Mouse (Mus musculus): Measurements from ENCODE around the gene Cidec. TPM values are rescaled to one million over a fixed set of nuclear protein-coding genes. Genes with fewer than 3 reads are reported as not detected.

Gene Cidec
- polyA plus RNA-seq, 1 experiment from 2014 or later: not detected

DNA sequence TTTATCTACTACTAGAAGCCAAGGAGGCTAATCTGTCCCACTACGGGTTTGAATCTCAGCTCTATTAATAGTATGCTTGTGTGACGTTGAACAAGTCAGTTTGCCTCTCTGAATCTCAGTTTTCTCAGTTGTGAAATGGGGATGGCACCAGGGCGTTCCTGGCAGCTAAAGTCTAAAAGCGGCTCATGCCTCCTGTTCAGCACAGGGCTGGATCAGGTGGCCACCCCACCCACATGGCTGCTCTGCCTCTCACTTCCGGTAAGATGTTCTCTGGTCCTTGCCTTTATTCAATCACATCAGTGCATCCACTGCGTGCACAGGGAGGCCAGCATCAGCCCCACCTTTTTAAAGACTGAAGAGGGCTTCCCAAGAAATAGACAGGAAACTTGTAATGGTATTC is 30.1 kb downstream of the Cidec start:
- WGBS (ENCODE audit: missing documents): 91% methylated on average over 6 of the region's 6 CpGs
- H3K79me2 ChIP-seq (ENCODE audit: inconsistent target): no peaks in the 10 kb centered on the region
- H3K36me3 ChIP-seq (ENCODE audit: inconsistent target): peaks cover 66% of the 10 kb centered on the region
- H3K27ac ChIP-seq: no peak overlapping the region
- no peak overlapping the region for H3K4me3 ChIP-seq (ENCODE audit: inconsistent target)

DNA sequence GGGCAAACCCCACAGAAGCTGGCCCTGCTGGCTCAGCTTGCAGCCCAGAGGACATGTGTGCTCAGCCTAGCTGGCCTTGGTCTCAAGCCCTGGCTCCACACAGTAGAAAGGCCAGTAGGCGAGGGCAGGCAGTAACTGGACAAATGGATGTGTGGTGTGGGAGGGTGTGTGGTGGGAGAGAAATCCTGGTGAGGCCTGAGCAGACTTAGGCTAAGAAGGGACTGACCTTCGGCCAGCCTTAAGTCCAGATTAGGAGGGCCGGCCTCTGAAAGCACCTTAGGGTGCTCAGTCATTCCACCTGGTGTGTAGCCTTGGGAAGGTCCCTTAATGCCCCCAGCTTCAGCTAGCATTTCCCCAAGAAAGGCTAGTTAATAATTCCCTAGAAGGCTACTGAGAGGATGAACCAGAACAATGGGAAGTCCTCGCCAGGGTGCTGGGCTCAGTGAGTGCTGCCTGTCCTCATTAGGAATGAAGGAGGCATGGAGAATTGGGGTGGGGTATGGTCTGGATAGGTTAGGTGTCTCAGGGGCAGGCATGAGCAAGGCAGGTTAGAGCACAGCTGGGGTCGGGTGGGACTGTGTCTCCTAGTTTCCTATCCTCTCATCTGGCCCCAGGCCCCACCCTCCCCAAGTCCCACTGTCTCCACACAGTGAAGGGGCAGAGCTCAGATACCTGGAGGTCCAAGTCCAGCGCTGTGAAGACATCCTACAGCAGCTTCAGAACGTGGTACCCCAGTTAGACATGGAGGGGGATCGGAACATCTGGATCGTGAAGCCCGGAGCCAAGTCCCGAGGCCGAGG is 30.7 kb downstream of the Cidec start:
- 97% methylated on average over 12 of the region's 12 CpGs for WGBS (ENCODE audit: missing documents)
- Histone ChIP-seq H3K36me3 (ENCODE audit: inconsistent target) (peaks cover 66% of the 10 kb centered on the region), H3K79me2 (ENCODE audit: inconsistent target) (no peaks in the 10 kb centered on the region), H3K4me3 (ENCODE audit: inconsistent target) (no peak overlapping the region), H3K27ac (no peak overlapping the region)

DNA sequence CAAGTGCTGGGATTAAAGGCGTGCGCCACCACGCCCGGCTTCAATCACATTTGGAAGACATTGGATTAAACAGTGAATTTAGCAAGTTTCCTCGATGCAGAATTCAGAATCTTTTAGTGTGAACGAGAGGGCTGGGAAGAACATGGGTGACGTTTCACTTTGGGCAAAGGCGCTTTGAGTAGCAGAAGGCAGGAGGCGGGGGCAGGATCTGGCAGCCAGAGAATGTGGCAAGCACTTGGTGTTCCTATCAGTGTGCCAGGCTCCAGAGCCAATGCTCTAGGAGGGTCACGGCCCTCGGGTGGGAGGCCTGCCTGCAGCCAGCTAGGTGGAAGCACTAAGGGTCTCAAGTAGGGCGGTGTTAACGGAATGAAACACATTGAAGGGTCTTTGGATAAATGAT is 33.5 kb downstream of the Cidec start:
- peaks cover 54% of the 10 kb centered on the region for H3K36me3 ChIP-seq (ENCODE audit: inconsistent target)
- H3K27ac ChIP-seq: no peak overlapping the region
- WGBS (ENCODE audit: missing documents): 92% methylated on average over 11 of the region's 13 CpGs

DNA sequence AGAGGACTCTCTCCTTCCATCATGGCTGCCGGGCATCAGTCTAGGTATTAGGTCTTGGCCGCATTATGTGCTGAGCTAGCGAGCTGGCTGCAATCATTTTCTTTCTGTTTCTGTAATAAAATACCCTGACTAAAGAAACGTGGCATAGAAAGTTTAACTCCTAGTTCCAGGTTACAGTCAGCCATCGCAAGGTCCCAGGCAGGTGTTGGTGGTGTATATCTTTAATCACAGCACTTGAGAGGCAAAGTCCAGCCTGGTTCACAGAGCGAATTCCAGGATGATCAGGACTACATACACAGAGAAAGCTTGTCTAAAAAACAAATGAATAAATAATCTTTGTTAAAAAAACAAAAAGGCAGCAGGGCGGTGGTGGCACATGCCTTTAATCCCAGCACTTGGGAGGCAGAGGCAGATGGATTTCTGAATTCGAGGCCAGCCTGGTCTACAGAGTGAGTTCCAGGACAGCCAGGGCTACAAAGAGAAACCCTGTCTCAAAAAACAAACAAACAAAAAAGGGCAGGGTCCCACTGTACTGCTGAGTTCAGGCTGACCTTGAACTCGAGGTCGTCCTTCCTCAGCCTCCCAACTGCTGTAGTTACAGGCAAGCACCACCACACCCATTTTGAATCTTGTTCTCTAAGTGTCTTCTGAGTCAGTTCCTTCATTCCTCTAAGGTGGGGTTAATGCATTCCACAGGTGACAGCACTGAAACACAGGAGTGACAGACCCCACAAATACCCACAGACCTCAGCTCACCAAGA is 39.1 kb downstream of the Cidec start:
- H3K79me2 ChIP-seq (ENCODE audit: inconsistent target): no peaks in the 10 kb centered on the region
- 97% methylated on average over 7 of the region's 10 CpGs for WGBS (ENCODE audit: missing documents)
- no peak overlapping the region for H3K27ac ChIP-seq
- H3K36me3 ChIP-seq (ENCODE audit: inconsistent target): peaks cover 55% of the 10 kb centered on the region
- H3K4me3 ChIP-seq (ENCODE audit: inconsistent target): no peak overlapping the region

More for the DNA sequence above, 33.5 kb downstream of the Cidec start:
- no peaks in the 10 kb centered on the region for H3K79me2 ChIP-seq (ENCODE audit: inconsistent target)
- H3K4me3 ChIP-seq (ENCODE audit: inconsistent target): no peak overlapping the region

DNA sequence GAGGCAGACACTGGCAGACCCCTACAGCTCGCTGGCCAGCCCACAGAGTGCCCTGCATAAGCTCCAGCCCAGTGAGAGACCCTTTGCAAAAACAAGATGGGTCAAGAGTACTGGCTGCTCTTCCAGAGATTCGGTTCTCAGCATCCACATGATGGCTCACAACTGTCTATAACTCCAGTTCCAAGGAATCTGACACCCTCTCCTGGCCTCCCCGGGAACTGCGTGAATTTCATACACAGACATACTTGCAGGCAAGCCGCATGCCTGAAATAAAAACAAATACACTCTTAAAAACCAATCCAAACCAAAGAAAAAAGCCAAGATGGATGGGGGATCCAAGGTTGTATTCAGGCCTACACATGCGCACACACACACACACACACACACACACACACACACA is 40.1 kb downstream of the Cidec start:
- Histone ChIP-seq H3K36me3 (ENCODE audit: inconsistent target) (peaks cover 47% of the 10 kb centered on the region), H3K27ac (no peak overlapping the region), H3K79me2 (ENCODE audit: inconsistent target) (no peaks in the 10 kb centered on the region), H3K4me3 (ENCODE audit: inconsistent target) (no peak overlapping the region)
- 97% methylated on average over 5 of the region's 6 CpGs for WGBS (ENCODE audit: missing documents)

DNA sequence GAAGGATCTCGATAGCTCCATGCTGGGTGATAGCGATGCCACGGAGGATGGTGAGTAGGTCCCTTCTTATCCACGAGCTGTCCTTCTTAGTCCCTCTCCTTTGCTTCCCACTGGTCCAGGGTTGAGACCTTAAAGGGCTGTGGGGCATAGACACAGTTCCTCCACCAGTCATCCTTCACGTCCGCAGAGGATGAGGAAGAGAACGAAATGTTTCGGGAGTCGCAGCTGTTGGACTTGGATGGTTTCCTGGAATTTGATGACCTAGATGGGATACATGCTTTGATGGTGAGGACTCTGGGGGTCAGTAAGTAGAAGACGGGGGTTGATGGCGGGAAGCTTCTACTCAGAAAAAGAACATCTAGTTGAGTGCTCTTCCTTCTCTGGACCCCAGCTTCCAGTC is 40.7 kb downstream of the Cidec start:
- Histone ChIP-seq H3K4me3 (ENCODE audit: inconsistent target) (no peak overlapping the region), H3K36me3 (ENCODE audit: inconsistent target) (peaks cover 50% of the 10 kb centered on the region), H3K27ac (no peak overlapping the region), H3K79me2 (ENCODE audit: inconsistent target) (no peaks in the 10 kb centered on the region)
- 95% methylated on average over 11 of the region's 11 CpGs for WGBS (ENCODE audit: missing documents)

DNA sequence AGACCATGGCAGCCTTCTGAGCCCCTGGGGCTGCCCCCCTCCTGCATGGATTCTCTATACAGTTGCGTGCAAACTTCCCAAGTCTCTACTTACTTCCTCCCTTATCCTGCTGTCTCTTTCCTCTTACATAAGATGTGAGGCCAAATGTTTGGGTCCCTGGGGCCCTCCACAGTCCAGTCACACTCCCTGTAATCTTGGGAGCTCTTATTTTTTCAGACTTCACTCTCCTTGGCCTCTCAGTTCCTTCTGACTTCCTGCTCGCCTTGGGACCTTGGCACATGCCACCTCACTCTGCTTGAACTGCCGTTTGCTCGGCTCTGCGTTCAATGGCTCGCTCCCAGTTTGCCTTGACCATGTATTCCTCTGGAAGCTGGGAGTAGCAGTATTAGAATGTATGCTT is 41.6 kb downstream of the Cidec start:
- Histone ChIP-seq H3K27ac (no peak overlapping the region), H3K4me3 (ENCODE audit: inconsistent target) (no peak overlapping the region), H3K36me3 (ENCODE audit: inconsistent target) (peaks cover 54% of the 10 kb centered on the region), H3K79me2 (ENCODE audit: inconsistent target) (no peaks in the 10 kb centered on the region)
- WGBS (ENCODE audit: missing documents): 75% methylated on average over 6 of the region's 6 CpGs

DNA sequence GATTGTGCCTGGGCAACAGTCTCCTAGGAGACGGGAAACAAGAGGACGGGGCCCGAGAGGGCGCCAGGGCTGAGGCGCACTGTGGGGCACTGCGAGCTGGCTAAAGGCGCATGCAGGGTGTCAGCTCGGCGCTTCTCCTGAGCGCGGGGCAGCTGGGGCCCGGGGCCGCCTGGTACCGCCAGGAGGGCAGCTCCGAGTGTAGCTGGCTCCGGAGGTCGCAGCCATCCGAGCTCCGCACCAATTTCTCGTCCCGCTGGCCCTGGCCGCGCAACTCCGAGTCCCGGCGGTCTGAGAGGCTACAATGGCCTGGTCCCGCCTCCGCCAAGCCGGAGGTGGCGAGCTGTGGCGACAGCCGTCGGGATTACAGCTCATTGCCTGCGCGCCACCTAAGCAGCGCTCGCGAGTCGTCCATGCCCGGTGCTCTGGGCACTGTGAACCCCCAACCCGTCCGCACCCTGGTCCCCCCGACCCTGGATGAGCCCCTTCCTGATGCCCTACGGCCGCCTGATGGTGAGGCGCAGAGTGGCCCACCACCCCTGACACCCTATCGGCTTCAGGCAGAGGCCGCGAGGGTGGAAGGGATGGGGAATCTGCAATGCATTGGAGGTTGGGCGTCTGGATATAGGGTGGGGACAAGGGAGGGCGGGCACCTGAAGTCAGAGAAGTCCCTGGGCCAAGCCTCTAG is 43.0 kb downstream of the Cidec start:
- H3K79me2 ChIP-seq (ENCODE audit: inconsistent target): peaks cover 5% of the 10 kb centered on the region
- 29% methylated on average over 44 of the region's 51 CpGs for WGBS (ENCODE audit: missing documents)
- H3K36me3 ChIP-seq (ENCODE audit: inconsistent target): peaks cover 57% of the 10 kb centered on the region
- H3K27ac ChIP-seq: no peak overlapping the region
- H3K4me3 ChIP-seq (ENCODE audit: inconsistent target): no peak overlapping the region

DNA sequence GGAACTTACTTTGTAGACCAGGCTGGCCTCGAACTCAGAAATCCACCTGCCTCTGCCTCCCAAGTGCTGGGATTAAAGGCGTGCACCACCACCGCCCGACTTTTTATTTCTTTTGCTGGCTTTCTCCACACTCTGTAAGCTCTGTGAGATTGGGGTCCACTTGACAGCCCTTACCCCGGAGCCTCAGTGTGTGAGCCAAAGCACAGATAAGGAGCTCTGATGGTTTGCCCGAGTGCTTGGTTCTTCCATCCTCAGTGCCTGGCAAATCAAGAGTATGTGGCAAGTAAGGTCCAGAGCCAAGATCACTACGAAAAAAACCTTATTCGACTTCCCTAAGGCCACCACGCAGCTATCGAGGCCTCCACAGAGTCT is 43.6 kb downstream of the Cidec start:
- Histone ChIP-seq H3K79me2 (ENCODE audit: inconsistent target) (peaks cover 11% of the 10 kb centered on the region), H3K4me3 (ENCODE audit: inconsistent target) (no peak overlapping the region), H3K36me3 (ENCODE audit: inconsistent target) (peaks cover 61% of the 10 kb centered on the region), H3K27ac (no peak overlapping the region)
- 28% methylated on average over 9 of the region's 10 CpGs for WGBS (ENCODE audit: missing documents)

DNA sequence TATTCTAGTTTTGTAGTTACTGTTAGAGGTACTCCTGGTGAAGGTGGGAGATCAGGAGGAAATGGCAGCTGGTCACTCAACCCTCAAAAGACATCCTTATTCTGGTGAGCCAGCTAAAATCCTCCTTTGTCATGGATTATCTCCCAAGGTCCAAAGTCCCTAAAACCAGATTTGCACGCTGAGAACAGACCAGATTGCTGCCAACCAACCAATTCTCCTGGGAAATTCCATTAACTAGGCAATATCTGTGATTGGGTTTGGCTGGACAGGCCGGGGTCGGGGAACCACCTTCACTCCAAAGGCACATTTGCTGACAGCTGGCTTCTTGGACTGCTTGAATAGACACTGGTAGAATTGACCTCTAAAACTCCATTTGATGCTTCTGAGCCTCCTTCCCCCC is 44.8 kb downstream of the Cidec start:
- Histone ChIP-seq H3K27ac (no peak overlapping the region), H3K36me3 (ENCODE audit: inconsistent target) (peaks cover 68% of the 10 kb centered on the region), H3K79me2 (ENCODE audit: inconsistent target) (peaks cover 24% of the 10 kb centered on the region), H3K4me3 (ENCODE audit: inconsistent target) (no peak overlapping the region)
- 88% methylated on average over 3 of the region's 3 CpGs for WGBS (ENCODE audit: missing documents)

DNA sequence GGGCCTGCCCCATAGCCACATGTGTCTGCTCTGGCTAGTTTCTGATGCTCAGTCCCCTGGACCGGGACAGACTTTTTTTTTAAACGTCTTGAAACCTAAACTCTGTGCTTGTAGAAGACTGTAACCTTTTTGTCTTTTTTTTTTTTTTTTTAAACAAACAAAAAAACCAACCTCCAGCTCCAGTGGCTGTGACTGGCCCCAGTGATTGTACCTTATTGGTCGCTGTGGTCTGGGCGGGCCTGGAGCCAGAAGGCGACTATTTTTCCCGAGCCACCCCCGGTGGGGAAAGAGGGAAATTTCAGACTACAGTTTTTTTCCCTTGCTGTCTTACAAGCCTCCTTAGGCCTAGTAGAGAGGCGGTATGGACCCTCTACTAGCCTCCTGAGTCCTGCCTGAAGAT is 46.6 kb downstream of the Cidec start, which contains the start of gene Ttll3:
Ttll3 (plus strand) TSS at position 301 of the 400 bp plus-strand sequence.
- H3K36me3 ChIP-seq (ENCODE audit: inconsistent target): peaks cover 69% of the 10 kb centered on the region
- H3K4me3 ChIP-seq (ENCODE audit: inconsistent target): no peak within 1 kb of the TSS
- peaks cover 41% of the 10 kb centered on the region for H3K79me2 ChIP-seq (ENCODE audit: inconsistent target)
- WGBS (ENCODE audit: missing documents): 87% methylated on average over 8 of the region's 8 CpGs
- H3K27ac ChIP-seq: no peak within 1 kb of the TSS

DNA sequence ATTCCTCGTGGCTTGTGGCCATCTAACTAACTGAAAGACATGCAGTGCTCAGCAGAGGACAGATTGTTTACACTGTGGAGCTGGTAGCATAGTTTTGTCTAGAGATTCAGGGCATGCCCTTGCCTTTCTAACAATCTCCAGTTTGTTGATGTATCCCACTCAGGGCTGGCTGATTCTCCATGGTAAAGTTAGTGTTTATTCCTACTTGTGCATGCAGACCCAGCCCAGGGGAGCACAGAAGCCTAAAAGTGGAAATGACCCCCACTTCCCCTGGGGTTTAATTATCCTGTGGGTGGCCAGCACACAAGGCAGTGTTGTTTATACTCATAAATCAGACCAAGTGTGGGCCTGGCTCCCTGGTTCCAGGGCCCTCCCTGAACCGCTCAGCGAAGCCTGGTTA is 49.5 kb downstream of the Cidec start:
- Histone ChIP-seq H3K27ac (no peak overlapping the region), H3K36me3 (ENCODE audit: inconsistent target) (peaks cover 94% of the 10 kb centered on the region), H3K79me2 (ENCODE audit: inconsistent target) (peaks cover 70% of the 10 kb centered on the region), H3K4me3 (ENCODE audit: inconsistent target) (no peak overlapping the region)
- WGBS (ENCODE audit: missing documents): 60% methylated on average over 2 of the region's 3 CpGs

DNA sequence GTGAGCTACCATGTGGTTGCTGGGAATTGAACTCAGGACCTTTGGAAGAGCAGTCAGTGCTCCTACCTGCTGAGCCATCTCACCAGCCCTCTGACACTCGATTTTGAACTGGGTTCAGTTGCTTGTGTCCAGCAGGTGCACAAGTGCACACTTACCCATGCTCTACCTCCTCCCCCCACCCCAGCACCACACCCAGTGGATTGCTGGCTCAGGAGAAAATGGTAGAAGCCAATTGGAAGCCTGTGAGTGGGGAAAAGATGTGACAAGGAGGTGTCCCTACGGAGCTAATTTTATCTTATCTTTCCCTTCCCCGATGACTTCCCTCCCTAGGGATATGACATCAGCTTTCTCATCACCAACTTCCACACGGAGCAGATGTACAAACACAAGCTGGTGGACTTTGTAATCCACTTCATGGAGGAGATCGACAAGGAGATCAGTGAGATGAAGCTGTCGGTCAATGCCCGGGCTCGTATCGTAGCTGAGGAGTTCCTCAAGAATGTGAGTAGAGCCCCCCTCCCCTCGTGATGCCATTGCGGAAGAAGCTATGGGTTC is 50.3 kb downstream of the Cidec start:
- H3K79me2 ChIP-seq (ENCODE audit: inconsistent target): peaks cover 78% of the 10 kb centered on the region
- WGBS (ENCODE audit: missing documents): 86% methylated on average over 11 of the region's 11 CpGs
- no peak overlapping the region for H3K4me3 ChIP-seq (ENCODE audit: inconsistent target)
- peaks cover 98% of the 10 kb centered on the region for H3K36me3 ChIP-seq (ENCODE audit: inconsistent target)
- H3K27ac ChIP-seq: no peak overlapping the region

DNA sequence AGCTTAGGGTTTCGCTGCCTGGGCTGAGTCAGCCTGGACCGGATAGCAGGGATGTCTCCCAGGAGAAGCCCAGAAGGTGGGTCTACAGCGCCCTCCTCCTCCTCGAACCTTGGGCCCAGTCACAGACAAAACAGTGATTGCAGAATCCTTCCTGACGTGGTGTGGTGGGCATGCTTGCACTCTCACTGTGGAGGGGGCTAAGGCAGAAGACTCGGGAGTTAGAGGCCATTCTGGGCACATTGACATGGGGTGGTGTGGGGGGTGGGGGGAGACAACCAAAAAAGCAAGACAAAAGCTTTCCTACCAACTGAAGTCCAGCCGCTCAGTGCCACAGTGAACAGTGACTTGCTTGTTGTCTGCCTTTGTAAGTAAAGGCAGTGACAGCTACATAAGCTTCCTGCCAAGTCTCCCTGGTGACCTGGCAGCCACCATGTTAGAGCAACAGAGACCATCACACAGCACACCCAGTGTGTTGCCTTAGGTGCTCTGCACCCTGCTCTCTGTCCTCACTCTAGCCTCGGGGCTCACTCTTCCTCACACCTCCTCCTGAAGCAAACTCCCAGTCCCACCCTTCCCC is 51.1 kb downstream of the Cidec start:
- Histone ChIP-seq H3K36me3 (ENCODE audit: inconsistent target) (peaks cover 92% of the 10 kb centered on the region), H3K4me3 (ENCODE audit: inconsistent target) (no peak overlapping the region), H3K27ac (no peak overlapping the region), H3K79me2 (ENCODE audit: inconsistent target) (peaks cover 86% of the 10 kb centered on the region)
- WGBS (ENCODE audit: missing documents): 98% methylated on average over 8 of the region's 8 CpGs
